ENCODE assay signal across 14 mouse cellular contexts in genomic region chr6:28218386-28218785, GRCm38 (mm10).
"Had no signal": no experiment of that assay in that cellular context is flagged by ENCODE, and none has a peak within 500 bp of the region (broad histone marks: within the 10 kb centered on the region; RNA-seq: fewer than 3 reads in every experiment).

No protein-coding gene starts in this region.

- H3K9ac ChIP-seq: lung, embryonic 14.5 days; neural tube, embryonic 15.5 days had no signal

- H3K27me3 ChIP-seq: neural tube, embryonic 15.5 days had no signal

- H3K4me2 ChIP-seq: liver, embryonic 11.5 days; lung, embryonic 14.5 days; neural tube, embryonic 15.5 days had no signal

- H3K27ac ChIP-seq: kidney, postnatal 0 days; limb, embryonic 10.5 days; midbrain, embryonic 10.5 days; neural tube, embryonic 15.5 days had no signal

- H3K4me1 ChIP-seq: limb, embryonic 10.5 days; midbrain, embryonic 10.5 days had no signal

- H3K4me3 ChIP-seq: limb, embryonic 10.5 days; midbrain, embryonic 10.5 days; myocyte; neural tube, embryonic 15.5 days had no signal

- H3K36me3 ChIP-seq: limb, embryonic 10.5 days; midbrain, embryonic 10.5 days; neural tube, embryonic 15.5 days had no signal

- DNase-seq: kidney, postnatal 36 days; lung, embryonic 14.5 days; lung, postnatal 10 days; lung, postnatal 4 days; midbrain, embryonic 14.5 days; right cerebral cortex, adult 18-20 months; right cerebral cortex, postnatal 25 days; thymus, postnatal 4 days had no signal

- H3K9me3 ChIP-seq: limb, embryonic 10.5 days; midbrain, embryonic 10.5 days; neural tube, embryonic 15.5 days had no signal
